Mouse (Mus musculus) myocyte (in vitro differentiated cells): ENCODE data around the gene Derl3. TPM values are rescaled to one million over a fixed set of nuclear protein-coding genes. Genes with fewer than 3 reads are reported as not detected.

Experiments used
- H3K27me3 ChIP-seq: one replicate; pipeline ENCODE4 v1.6.1; 2011; ENCODE audit not compliant: control insufficient read depth, insufficient read depth, insufficient read length
- H3K36me3 ChIP-seq: one replicate; pipeline ENCODE4 v1.6.1; 2011; ENCODE audit not compliant: control insufficient read depth, insufficient read depth
- H3K4me2 ChIP-seq: one replicate; pipeline ENCODE4 v1.6.1; 2011; ENCODE audit warnings: low read depth, control low read depth
- H3K4me3 ChIP-seq: one replicate; pipeline ENCODE4 v1.5.1; 2011; ENCODE audit warnings: mild to moderate bottlenecking, control low read depth, moderate library complexity
- H3K79me2 ChIP-seq: one replicate; pipeline ENCODE4 v1.6.1; 2011; ENCODE audit not compliant: control insufficient read depth, insufficient read depth
- H3ac ChIP-seq: one replicate; pipeline ENCODE4 v1.6.1; 2011; ENCODE audit not compliant: control insufficient read depth, insufficient read length
- CEBPB ChIP-seq: IDR thresholded peaks from 2 replicates; pipeline ENCODE4 v1.6.1; 2011; ENCODE audit warnings: mild to moderate bottlenecking, moderate library complexity; ENCODE audit not compliant: poor library complexity, insufficient read depth, severe bottlenecking
- E2F4 ChIP-seq: IDR thresholded peaks from one replicate; pipeline ENCODE4 v1.6.1; 2011; ENCODE audit warnings: mild to moderate bottlenecking, control low read depth, moderate library complexity; ENCODE audit not compliant: insufficient read depth
- MAX ChIP-seq: IDR thresholded peaks from one replicate; pipeline ENCODE4 v1.6.1; 2011; ENCODE audit warnings: low read depth, mild to moderate bottlenecking, control low read depth
- MYOD1 ChIP-seq, 3 experiments: IDR thresholded peaks; one replicate each; pipeline ENCODE4 v1.6.1; 2011; ENCODE audit warnings: control low read depth in 2 of 3, low read depth in 2 of 3, mild to moderate bottlenecking in 2 of 3, moderate library complexity in 1 of 3; ENCODE audit not compliant: insufficient read length in 2 of 3, control insufficient read depth in 1 of 3
- MYOG ChIP-seq, 3 experiments: IDR thresholded peaks; one replicate each; pipeline ENCODE4 v1.6.1; 2011; ENCODE audit warnings: control low read depth in 2 of 3, low read depth in 2 of 3, mild to moderate bottlenecking in 2 of 3; ENCODE audit not compliant: insufficient read length in 2 of 3, control insufficient read depth in 1 of 3, insufficient read depth in 1 of 3
- POLR2A ChIP-seq: IDR thresholded peaks from one replicate; pipeline ENCODE4 v1.6.1; 2011; ENCODE audit warnings: low read depth, mild to moderate bottlenecking, control low read depth, moderate library complexity; ENCODE audit not compliant: insufficient read length
- POLR2AphosphoS2 ChIP-seq: IDR thresholded peaks from one replicate; pipeline ENCODE4 v1.6.1; 2011; ENCODE audit warnings: low read depth, control low read depth; ENCODE audit not compliant: insufficient read length
- REST ChIP-seq: IDR thresholded peaks from one replicate; pipeline ENCODE4 v1.6.1; 2011; ENCODE audit warnings: mild to moderate bottlenecking, control low read depth, moderate library complexity; ENCODE audit not compliant: insufficient read depth, insufficient read length
- SRF ChIP-seq: IDR thresholded peaks from one replicate; pipeline ENCODE4 v1.6.1; 2011; ENCODE audit warnings: low read depth; ENCODE audit not compliant: control insufficient read depth, insufficient read length
- TCF12 ChIP-seq: IDR thresholded peaks from one replicate; pipeline ENCODE4 v1.6.1; 2011; ENCODE audit warnings: mild to moderate bottlenecking, control low read depth; ENCODE audit not compliant: poor library complexity, insufficient read depth, severe bottlenecking
- TCF3 ChIP-seq: IDR thresholded peaks from one replicate; pipeline ENCODE4 v1.6.1; 2011; ENCODE audit warnings: low read depth, control low read depth; ENCODE audit not compliant: insufficient read length
- USF1 ChIP-seq: IDR thresholded peaks from one replicate; pipeline ENCODE4 v1.6.1; 2011; ENCODE audit warnings: low read depth, mild to moderate bottlenecking, control low read depth, moderate library complexity
- polyA plus RNA-seq: library from polyadenylated mRNA; unstranded; fragments of >200 nt; fragmentation: generic; extraction: Trizol; gene quantifications from one replicate; pipeline ENCODE4 v1.2.1, GENCODE M21; 2012; ENCODE audit warnings: missing spikeins

Derl3 gene
- polyA plus RNA-seq, 1 experiment: 0.58 TPM

DNA sequence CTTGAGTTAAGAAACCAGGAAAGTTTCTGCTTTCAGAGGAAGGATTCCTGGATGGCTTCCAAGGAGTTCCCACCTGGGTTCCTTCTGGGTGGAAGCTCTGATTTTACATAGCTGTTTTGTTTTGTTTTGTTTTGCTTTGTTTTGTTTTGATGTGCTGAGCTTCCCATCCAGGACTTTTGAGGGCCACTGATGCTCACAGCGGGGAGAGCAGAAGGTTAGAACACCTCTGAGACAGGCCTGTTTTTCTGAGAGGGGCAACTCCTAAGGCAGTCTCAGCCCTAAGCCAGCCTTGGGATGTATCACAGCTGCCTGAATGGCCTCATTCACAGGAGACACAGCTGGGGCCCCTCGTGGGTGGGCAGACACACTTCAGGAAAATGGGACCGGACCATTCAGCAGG lies 41.5 kb upstream of the Derl3 start:
- Histone ChIP-seq H3K4me3 (no peak overlapping the region), H3K4me2 (no peak overlapping the region), H3K79me2 (no peaks in the 10 kb centered on the region), H3K27me3 (no peaks in the 10 kb centered on the region), H3ac (no peak overlapping the region), H3K36me3 (no peaks in the 10 kb centered on the region)
- TF ChIP-seq POLR2AphosphoS2: no peak
- no peak for TF ChIP-seq POLR2A
- no peak for TF ChIP-seq E2F4
- no peak for TF ChIP-seq TCF3
- no peak for TF ChIP-seq CEBPB
- TF ChIP-seq USF1: no peak
- no peak for TF ChIP-seq MYOG (IDR thresholded peaks at IDR 0.05; ENCODE audit: control insufficient read depth in 1 of 3, insufficient read depth in 1 of 3, insufficient read length in 2 of 3, low read depth in 2 of 3)
- TF ChIP-seq REST: no peak
- TF ChIP-seq MYOD1 (IDR thresholded peaks at IDR 0.05; ENCODE audit: control insufficient read depth in 1 of 3, insufficient read length in 2 of 3, low read depth in 2 of 3): no peak
- no peak for TF ChIP-seq MAX
- no peak for TF ChIP-seq TCF12
- no peak for TF ChIP-seq SRF

DNA sequence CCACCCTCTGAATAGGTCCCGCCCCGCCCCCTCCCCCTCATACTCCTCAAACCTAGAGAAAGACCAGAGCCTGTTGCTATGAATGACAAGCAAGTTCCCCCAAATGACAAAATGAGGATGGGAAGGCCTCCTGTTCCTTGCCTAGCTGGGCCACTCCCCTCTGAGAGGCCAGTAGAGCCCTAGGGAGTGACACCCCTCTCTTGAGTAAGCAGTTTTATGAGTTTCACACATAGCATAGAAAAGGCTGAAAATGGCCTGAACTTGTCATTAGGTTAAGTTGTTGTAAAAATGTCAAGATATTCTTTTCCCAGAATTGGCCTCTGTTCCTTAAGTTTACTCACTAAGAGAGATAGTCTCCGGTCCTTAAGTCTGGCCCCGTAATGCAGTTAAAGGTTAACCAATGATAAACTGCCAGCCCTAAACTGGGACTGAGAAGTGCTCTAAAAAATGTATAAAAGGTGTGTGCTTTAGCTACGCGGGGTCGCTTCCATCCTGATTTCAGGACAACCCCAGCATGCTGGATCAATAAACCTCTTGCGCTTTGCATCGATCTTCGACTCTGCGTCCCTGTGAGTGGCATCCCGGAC lies 40.6 kb upstream of the Derl3 start:
- Histone ChIP-seq H3K36me3 (peaks cover 1% of the 10 kb centered on the region), H3ac (no peak overlapping the region), H3K4me2 (no peak overlapping the region), H3K4me3 (no peak overlapping the region), H3K27me3 (no peaks in the 10 kb centered on the region), H3K79me2 (no peaks in the 10 kb centered on the region)
- TF ChIP-seq MAX (no peak), SRF (no peak), E2F4 (no peak), CEBPB (no peak), POLR2A (no peak), TCF3 (no peak), MYOD1 (IDR thresholded peaks at IDR 0.05; ENCODE audit: control insufficient read depth in 1 of 3, insufficient read length in 2 of 3, low read depth in 2 of 3) (no peak), TCF12 (no peak), POLR2AphosphoS2 (no peak), USF1 (no peak)

DNA sequence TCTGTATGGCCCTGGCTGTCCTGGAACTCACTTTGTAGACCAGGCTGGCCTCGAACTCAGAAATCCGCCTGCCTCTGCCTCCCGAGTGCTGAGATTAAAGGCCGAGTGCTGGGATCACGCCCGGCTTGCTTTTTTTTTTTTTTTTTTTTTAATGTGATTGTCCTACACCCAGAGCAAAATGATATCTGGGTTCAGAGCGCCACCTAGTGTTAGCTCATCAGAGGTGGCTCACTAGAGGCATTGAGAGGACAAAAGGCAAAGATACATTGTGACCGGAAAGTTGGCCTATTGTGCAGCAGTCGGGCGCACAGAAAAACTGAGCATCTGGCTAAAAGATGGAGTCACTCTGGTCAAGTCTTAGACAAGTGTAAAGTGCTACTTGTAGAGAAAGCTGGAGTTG lies 39.8 kb upstream of the Derl3 start:
- no peak overlapping the region for H3K4me2 ChIP-seq
- H3K4me3 ChIP-seq: no peak overlapping the region
- no peaks in the 10 kb centered on the region for H3K27me3 ChIP-seq
- H3K79me2 ChIP-seq: peaks cover 5% of the 10 kb centered on the region
- H3K36me3 ChIP-seq: peaks cover 9% of the 10 kb centered on the region
- no peak overlapping the region for H3ac ChIP-seq
- no peak for TF ChIP-seq SRF
- TF ChIP-seq MYOG (IDR thresholded peaks at IDR 0.05; ENCODE audit: control insufficient read depth in 1 of 3, insufficient read depth in 1 of 3, insufficient read length in 2 of 3, low read depth in 2 of 3): no peak
- TF ChIP-seq POLR2AphosphoS2: no peak
- TF ChIP-seq MYOD1 (IDR thresholded peaks at IDR 0.05; ENCODE audit: control insufficient read depth in 1 of 3, insufficient read length in 2 of 3, low read depth in 2 of 3): no peak
- no peak for TF ChIP-seq REST
- TF ChIP-seq TCF3: no peak
- TF ChIP-seq TCF12: no peak
- TF ChIP-seq POLR2A: no peak
- no peak for TF ChIP-seq E2F4
- no peak for TF ChIP-seq USF1
- no peak for TF ChIP-seq MAX
- no peak for TF ChIP-seq CEBPB

DNA sequence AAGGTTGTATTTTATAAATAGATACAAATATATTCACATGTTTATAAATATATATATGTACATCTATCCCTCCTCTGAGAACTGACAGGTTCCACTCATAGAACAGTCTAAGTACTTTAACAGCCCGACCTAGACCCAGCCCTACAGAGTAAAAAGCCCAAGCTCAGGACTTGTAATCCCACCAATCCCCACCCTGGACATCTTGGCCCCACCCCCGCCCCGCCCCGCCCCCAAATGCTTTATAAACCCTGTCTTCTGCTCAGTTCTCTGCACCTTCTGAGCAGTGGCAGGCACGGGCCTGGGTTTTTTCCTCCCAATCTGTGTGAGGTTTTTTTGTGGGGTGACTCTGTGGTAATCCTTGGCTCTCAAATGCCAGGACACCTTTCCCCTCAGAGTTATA lies 39.1 kb upstream of the Derl3 start:
- Histone ChIP-seq H3K27me3 (no peaks in the 10 kb centered on the region), H3K36me3 (peaks cover 10% of the 10 kb centered on the region), H3ac (no peak overlapping the region), H3K4me3 (no peak overlapping the region), H3K4me2 (no peak overlapping the region), H3K79me2 (peaks cover 11% of the 10 kb centered on the region)
- no peak for TF ChIP-seq SRF

DNA sequence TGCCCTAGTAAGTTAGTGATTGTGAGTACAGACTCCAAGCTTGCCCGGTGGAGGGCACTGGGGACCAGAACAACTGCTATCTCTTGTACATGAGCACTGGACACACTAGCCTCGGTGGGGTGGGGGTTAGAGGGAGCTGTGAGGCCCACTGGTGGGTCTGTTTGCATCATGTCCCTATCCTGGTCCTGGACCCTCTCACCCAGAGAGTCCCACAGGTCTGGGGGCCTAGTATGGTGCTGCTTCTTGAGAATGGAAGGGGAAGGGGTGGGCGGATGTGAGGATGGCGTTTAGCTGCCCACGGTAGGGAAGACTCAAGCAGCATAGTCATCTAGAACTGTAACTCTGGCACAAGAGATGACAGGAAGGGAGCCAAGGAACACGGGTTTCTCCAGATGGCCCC lies 38.4 kb upstream of the Derl3 start:
- no peak overlapping the region for H3K4me3 ChIP-seq
- no peak overlapping the region for H3ac ChIP-seq
- H3K36me3 ChIP-seq: peaks cover 10% of the 10 kb centered on the region
- peak; percentile 27 for TF ChIP-seq POLR2AphosphoS2
- TF ChIP-seq E2F4: no peak
- no peak overlapping the region for H3K4me2 ChIP-seq
- peaks cover 14% of the 10 kb centered on the region for H3K79me2 ChIP-seq
- H3K27me3 ChIP-seq: no peaks in the 10 kb centered on the region
